Mouse (Mus musculus) hindbrain, embryonic 11.5 days (tissue): ENCODE results near the gene Pard3b. TPM values are rescaled to one million over a fixed set of nuclear protein-coding genes. Genes with fewer than 3 reads are reported as not detected.

Source experiments
- ATAC-seq: fragments of 200-750 bp; cut with Nextera tagmentation; 2 replicates; pipeline ENCODE4 v1.8.0; 2017; ENCODE audit warnings: mild to moderate bottlenecking, moderate TSS enrichment, moderate library complexity; ENCODE audit not compliant: low FRiP score
- DNase-seq: peaks from one replicate; pipeline ENCODE4 v3.0.0-alpha.2; 2015; ENCODE audit warnings: low spot score
- H3K27ac ChIP-seq: fragments of 300-500 bp; sonication (generic); 2 replicates; pipeline ENCODE4 v1.5.1; 2014; ENCODE audit warnings: mild to moderate bottlenecking, low read depth, low read length
- H3K27me3 ChIP-seq: fragments of 300-500 bp; sonication (generic); 2 replicates; pipeline ENCODE4 v1.6.1; 2014; ENCODE audit warnings: mild to moderate bottlenecking, low read length, moderate library complexity, mixed read lengths; ENCODE audit not compliant: control insufficient read depth, insufficient read depth
- H3K36me3 ChIP-seq: fragments of 300-500 bp; sonication (generic); 2 replicates; pipeline ENCODE4 v1.6.1; 2014; ENCODE audit warnings: mild to moderate bottlenecking, low read length, moderate library complexity, mixed read lengths; ENCODE audit not compliant: control insufficient read depth, insufficient read depth
- H3K4me1 ChIP-seq: fragments of 300-500 bp; sonication (generic); replicated peaks from 2 replicates; pipeline ENCODE4 v1.6.1; 2014; ENCODE audit warnings: low read length, mixed read lengths; ENCODE audit not compliant: control insufficient read depth, insufficient read depth
- H3K4me2 ChIP-seq: fragments of 300-500 bp; sonication (generic); replicated peaks from 2 replicates; pipeline ENCODE4 v1.6.1; 2014; ENCODE audit warnings: mild to moderate bottlenecking, low read depth, low read length
- H3K4me3 ChIP-seq: fragments of 300-500 bp; sonication (generic); 2 replicates; pipeline ENCODE4 v1.5.1; 2014; ENCODE audit warnings: low read depth, low read length
- H3K9ac ChIP-seq: fragments of 300-500 bp; sonication (generic); 2 replicates; pipeline ENCODE4 v1.6.1; 2014; ENCODE audit warnings: low read depth, low read length
- H3K9me3 ChIP-seq: fragments of 300-500 bp; sonication (generic); 2 replicates; pipeline ENCODE4 v1.6.1; 2016; ENCODE audit warnings: low read length; ENCODE audit not compliant: control insufficient read depth
- WGBS: fragments of 180-500 bp; shearing (Covaris S2); extraction: QIAGEN DNeasy Blood & Tissue Kit; methylation state at CpG from one replicate; pipeline ENCODE4 v1.1.7; 2014; 5-methylcytosine and 5-hydroxymethylcytosine counted together
- polyA plus RNA-seq: library from polyadenylated mRNA; unstranded; fragments of >200 nt; fragmentation: Nextera tagmentation; extraction: Ambion mirVana; gene quantifications from 2 replicates; pipeline ENCODE4 v1.2.1, GENCODE M21; 2014

Gene Pard3b
- polyA plus RNA-seq, 1 experiment from 2014 or later: 16.8 TPM

DNA sequence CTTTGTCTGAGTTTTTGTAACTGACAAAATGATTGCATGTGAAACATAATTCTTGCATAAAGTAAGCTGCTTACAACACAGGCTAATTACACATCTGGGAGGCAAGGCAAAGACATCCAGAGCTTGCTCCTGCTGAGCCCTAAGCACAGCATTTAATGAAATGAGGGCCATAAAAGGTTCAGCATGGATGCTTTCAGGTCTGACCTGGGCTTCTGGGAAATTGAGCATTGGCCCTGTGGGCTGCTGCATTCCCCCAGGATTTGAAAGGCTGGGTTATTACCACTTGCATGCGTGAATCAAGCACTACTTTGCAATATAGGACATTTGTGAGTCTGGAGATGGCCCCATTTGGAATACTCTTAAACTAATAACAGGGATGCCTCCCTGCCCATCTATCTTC lies 552.2 kb downstream of the Pard3b start:
- 50% methylated on average over 1 of the region's 1 CpGs for WGBS

DNA sequence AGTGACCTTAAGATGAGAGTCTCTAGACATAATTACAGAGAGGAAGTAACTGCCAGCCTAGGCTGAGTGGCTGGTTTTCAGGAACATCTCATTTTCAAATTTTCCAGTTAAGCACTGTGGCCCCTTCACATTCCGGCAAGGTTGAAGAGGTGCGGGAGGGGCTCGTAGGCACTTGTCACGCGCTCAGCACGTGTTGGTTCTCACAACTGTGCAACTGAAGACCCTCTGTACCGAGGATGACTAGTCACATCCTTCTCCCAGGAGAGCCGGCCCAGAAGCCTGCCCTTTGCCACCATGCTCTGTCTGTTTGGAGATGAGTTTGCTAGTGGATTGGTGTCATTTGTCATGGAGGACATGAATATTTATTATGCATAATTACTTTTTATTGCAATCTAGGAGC lies 558.9 kb downstream of the Pard3b start:
- H3K4me2 ChIP-seq: no peak overlapping the region
- ATAC-seq (peak; percentile 64; the same call in 1 of the 2 replicates), DNase-seq (peak; percentile 40)
- H3K4me1 ChIP-seq: no peaks in the 10 kb centered on the region
- H3K9ac ChIP-seq: no peak overlapping the region
- no peaks in the 10 kb centered on the region for H3K27me3 ChIP-seq
- WGBS: 58% methylated on average over 8 of the region's 8 CpGs
- no peak overlapping the region for H3K4me3 ChIP-seq
- H3K27ac ChIP-seq: no peak overlapping the region
- H3K9me3 ChIP-seq: no peaks in the 10 kb centered on the region
- H3K36me3 ChIP-seq: no peaks in the 10 kb centered on the region

More for the DNA sequence above, 552.2 kb downstream of the Pard3b start:
- Histone ChIP-seq H3K27ac (no peak overlapping the region), H3K4me1 (no peaks in the 10 kb centered on the region), H3K4me2 (no peak overlapping the region), H3K36me3 (no peaks in the 10 kb centered on the region), H3K4me3 (no peak overlapping the region), H3K9ac (no peak overlapping the region), H3K9me3 (no peaks in the 10 kb centered on the region), H3K27me3 (no peaks in the 10 kb centered on the region)
- ATAC-seq (no peak), DNase-seq (no peak)

GRCm38 (mm10) chr1:62200919-62201318 lies 562.3 kb downstream of the Pard3b start:
- no peaks in the 10 kb centered on the region for H3K4me1 ChIP-seq
- no peak overlapping the region for H3K4me3 ChIP-seq
- H3K27ac ChIP-seq: no peak overlapping the region
- no peak for DNase-seq
- ATAC-seq: no peak
- H3K9ac ChIP-seq: no peak overlapping the region
- no peaks in the 10 kb centered on the region for H3K36me3 ChIP-seq
- 77% methylated on average over 1 of the region's 1 CpGs for WGBS
- no peaks in the 10 kb centered on the region for H3K27me3 ChIP-seq
- no peaks in the 10 kb centered on the region for H3K9me3 ChIP-seq
- H3K4me2 ChIP-seq: no peak overlapping the region

- ATAC-seq (no peak), DNase-seq (no peak)
- no peaks in the 10 kb centered on the region for H3K27me3 ChIP-seq
- H3K4me3 ChIP-seq: no peak overlapping the region
- 62% methylated on average over 2 of the region's 2 CpGs for WGBS
- H3K4me1 ChIP-seq: no peaks in the 10 kb centered on the region
- no peak overlapping the region for H3K4me2 ChIP-seq
- no peaks in the 10 kb centered on the region for H3K36me3 ChIP-seq
- H3K9me3 ChIP-seq: no peaks in the 10 kb centered on the region
- no peak overlapping the region for H3K27ac ChIP-seq
- H3K9ac ChIP-seq: no peak overlapping the region
Observed at GRCm38 (mm10) chr1:62201686-62202257, 563.1 kb downstream of the Pard3b start.

DNA sequence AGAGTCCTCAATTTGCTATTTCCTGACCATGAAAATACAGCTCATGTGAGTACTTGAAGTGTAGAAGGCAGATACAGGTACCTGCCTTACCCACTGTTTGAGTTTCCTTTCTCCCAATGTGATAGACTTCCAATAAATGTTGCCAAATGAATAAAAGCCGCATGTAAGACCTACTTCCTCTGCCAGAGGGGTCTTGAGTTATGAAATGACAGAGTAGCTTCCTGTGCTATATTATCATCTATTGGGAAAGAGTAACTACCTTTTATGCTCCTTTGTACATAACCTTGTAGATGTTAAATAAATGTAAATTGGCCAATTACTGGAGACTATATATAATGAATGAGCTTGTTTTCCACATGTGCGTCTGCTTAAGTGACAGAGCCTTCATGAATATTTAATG lies 574.7 kb downstream of the Pard3b start:
- Histone ChIP-seq H3K4me1 (0 out of 2 replicates have a peak, but pooled peaks cover 2% of the 10 kb centered on the region), H3K4me3 (no peak overlapping the region), H3K27ac (no peak overlapping the region), H3K9ac (no peak overlapping the region), H3K9me3 (no peaks in the 10 kb centered on the region), H3K27me3 (no peaks in the 10 kb centered on the region), H3K4me2 (no peak overlapping the region), H3K36me3 (no peaks in the 10 kb centered on the region)
- ATAC-seq (no peak), DNase-seq (no peak)
- WGBS: 81% methylated on average over 2 of the region's 2 CpGs

- Histone ChIP-seq H3K36me3 (no peaks in the 10 kb centered on the region), H3K27ac (no peak overlapping the region)
Observed at GRCm38 (mm10) chr1:62215842-62216241, 577.2 kb downstream of the Pard3b start.

DNA sequence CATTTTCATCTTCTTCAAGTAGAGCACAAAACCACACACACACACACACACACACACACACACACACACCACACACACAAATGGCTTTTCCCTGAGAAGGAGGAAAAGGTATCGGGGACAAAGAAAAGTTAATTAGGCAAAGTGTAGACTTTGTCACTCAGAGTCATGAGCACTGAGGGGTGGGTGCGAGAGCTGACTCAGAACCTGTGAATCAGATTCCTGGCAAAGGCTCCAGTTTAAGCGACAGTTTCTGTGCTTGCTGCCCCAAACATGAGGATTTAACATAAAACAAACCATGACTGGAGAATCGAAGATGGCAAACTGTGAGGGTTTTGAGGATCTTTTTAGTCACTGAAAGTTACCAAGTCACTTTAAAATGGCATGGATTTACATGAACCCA lies 577.9 kb downstream of the Pard3b start:
- no peak overlapping the region for H3K9ac ChIP-seq
- DNase-seq: no peak
- no peaks in the 10 kb centered on the region for H3K4me1 ChIP-seq
- H3K27me3 ChIP-seq: no peaks in the 10 kb centered on the region
- H3K4me2 ChIP-seq: no peak overlapping the region
- no peaks in the 10 kb centered on the region for H3K36me3 ChIP-seq
- 87% methylated on average over 4 of the region's 4 CpGs for WGBS
- H3K9me3 ChIP-seq: no peaks in the 10 kb centered on the region
- H3K27ac ChIP-seq: no peak overlapping the region
- ATAC-seq: no peak
- H3K4me3 ChIP-seq: no peak overlapping the region

More at GRCm38 (mm10) chr1:62215842-62216241, 577.2 kb downstream of the Pard3b start:
- ATAC-seq (no peak), DNase-seq (no peak)
- H3K27me3 ChIP-seq: no peaks in the 10 kb centered on the region
- no peaks in the 10 kb centered on the region for H3K9me3 ChIP-seq
- H3K9ac ChIP-seq: no peak overlapping the region
- H3K4me3 ChIP-seq: no peak overlapping the region
- WGBS: 75% methylated on average over 2 of the region's 2 CpGs
- no peaks in the 10 kb centered on the region for H3K4me1 ChIP-seq
- no peak overlapping the region for H3K4me2 ChIP-seq

- ATAC-seq (no peak), DNase-seq (no peak)
- no peak overlapping the region for H3K27ac ChIP-seq
- no peak overlapping the region for H3K4me2 ChIP-seq
- no peaks in the 10 kb centered on the region for H3K27me3 ChIP-seq
- no peak overlapping the region for H3K9ac ChIP-seq
- no peaks in the 10 kb centered on the region for H3K36me3 ChIP-seq
- H3K4me3 ChIP-seq: no peak overlapping the region
- H3K9me3 ChIP-seq: no peaks in the 10 kb centered on the region
- no peaks in the 10 kb centered on the region for H3K4me1 ChIP-seq
- WGBS: 87% methylated on average over 5 of the region's 5 CpGs
Observed at GRCm38 (mm10) chr1:62229129-62229528, 590.5 kb downstream of the Pard3b start.

DNA sequence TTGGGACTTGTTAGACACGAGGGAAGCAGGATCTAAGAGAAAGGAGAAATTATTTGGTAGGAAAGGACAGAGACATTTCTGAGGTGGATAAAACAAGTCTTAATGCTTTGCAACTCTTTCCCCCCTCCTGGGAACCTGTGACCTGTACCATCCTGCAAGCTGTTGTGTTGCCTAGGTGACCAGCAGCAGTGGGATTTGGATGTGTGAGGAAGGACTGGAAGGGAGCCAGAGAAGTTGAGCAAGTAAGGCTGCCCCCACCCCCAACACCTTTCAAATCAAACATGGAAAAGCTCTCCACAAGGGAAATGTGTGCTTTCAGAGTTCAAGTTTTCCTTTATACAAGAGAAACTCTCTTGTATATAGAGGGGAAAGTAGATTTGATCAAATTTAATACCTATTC lies 595.4 kb downstream of the Pard3b start:
- H3K4me2 ChIP-seq: no peak overlapping the region
- no peaks in the 10 kb centered on the region for H3K9me3 ChIP-seq
- ATAC-seq (no peak), DNase-seq (peak; percentile 13)
- H3K27ac ChIP-seq: no peak overlapping the region
- no peak overlapping the region for H3K4me3 ChIP-seq
- no peaks in the 10 kb centered on the region for H3K36me3 ChIP-seq
- 64% methylated on average over 1 of the region's 1 CpGs for WGBS
- no peaks in the 10 kb centered on the region for H3K4me1 ChIP-seq
- no peak overlapping the region for H3K9ac ChIP-seq
- no peaks in the 10 kb centered on the region for H3K27me3 ChIP-seq
